Mouse (Mus musculus) embryonic facial prominence, embryonic 15.5 days (tissue): ENCODE measurements at regions not wholly inside any gene's neighbourhood (a gene's known extent, or its start where the extent isn't known, plus 50 kb on each side); places are given as distances from the start of the nearest gene placed in this dataset.

ENCODE experiments used
- ATAC-seq: fragments of 200-750 bp; cut with Nextera tagmentation; 2 replicates; pipeline ENCODE4 v1.8.0; 2017; ENCODE audit warnings: low read depth, moderate TSS enrichment; ENCODE audit not compliant: insufficient number of reproducible peaks, low FRiP score, low TSS enrichment
- H3K27ac ChIP-seq: fragments of 300-500 bp; sonication (generic); replicated peaks from 2 replicates; pipeline ENCODE4 v1.5.1; 2015; ENCODE audit warnings: mild to moderate bottlenecking, inconsistent platforms
- H3K27me3 ChIP-seq: fragments of 300-500 bp; sonication (generic); 2 replicates; pipeline ENCODE4 v1.6.1; 2015; ENCODE audit warnings: inconsistent platforms
- H3K36me3 ChIP-seq: fragments of 300-500 bp; sonication (generic); 2 replicates; pipeline ENCODE4 v1.6.1; 2015; ENCODE audit warnings: mild to moderate bottlenecking, inconsistent platforms
- H3K4me1 ChIP-seq: fragments of 300-500 bp; sonication (generic); 2 replicates; pipeline ENCODE4 v1.6.1; 2015; ENCODE audit warnings: inconsistent platforms
- H3K4me2 ChIP-seq: fragments of 300-500 bp; sonication (generic); replicated peaks from 2 replicates; pipeline ENCODE4 v1.6.1; 2015; ENCODE audit warnings: mild to moderate bottlenecking, inconsistent platforms
- H3K4me3 ChIP-seq: fragments of 300-500 bp; sonication (generic); replicated peaks from 2 replicates; pipeline ENCODE4 v1.5.1; 2015; ENCODE audit warnings: mild to moderate bottlenecking, inconsistent platforms
- H3K9ac ChIP-seq: fragments of 300-500 bp; sonication (generic); 2 replicates; pipeline ENCODE4 v1.6.1; 2015; ENCODE audit warnings: inconsistent platforms
- H3K9me3 ChIP-seq: fragments of 300-500 bp; sonication (generic); replicated peaks from 2 replicates; pipeline ENCODE4 v1.6.1; 2016; ENCODE audit warnings: inconsistent platforms
- WGBS: fragments of 180-500 bp; shearing (Covaris S2); methylation state at CpG from one replicate; pipeline ENCODE4 v1.1.7; 2015; 5-methylcytosine and 5-hydroxymethylcytosine counted together

GRCm38 (mm10) chr17:49252271-49252670, 175.9 kb upstream of the Mocs1 start:
- no peak for ATAC-seq
- 65% methylated on average over 3 of the region's 3 CpGs for WGBS
- Histone ChIP-seq H3K27me3 (no peaks in the 10 kb centered on the region), H3K4me2 (no peak overlapping the region), H3K9ac (no peak overlapping the region), H3K4me1 (peaks cover 4% of the 10 kb centered on the region; the same call in 1 of the 2 replicates), H3K9me3 (no peaks in the 10 kb centered on the region), H3K36me3 (no peaks in the 10 kb centered on the region), H3K27ac (no peak overlapping the region), H3K4me3 (no peak overlapping the region)

- no peak overlapping the region for H3K9ac ChIP-seq
- H3K4me1 ChIP-seq: no peaks in the 10 kb centered on the region
- H3K27me3 ChIP-seq: no peaks in the 10 kb centered on the region
- H3K27ac ChIP-seq: no peak overlapping the region
- no peaks in the 10 kb centered on the region for H3K36me3 ChIP-seq
- no peaks in the 10 kb centered on the region for H3K9me3 ChIP-seq
- no peak overlapping the region for H3K4me2 ChIP-seq
- no peak overlapping the region for H3K4me3 ChIP-seq
- no peak for ATAC-seq
Measured at GRCm38 (mm10) chr17:49258496-49258895, 169.7 kb upstream of the Mocs1 start.

GRCm38 (mm10) chr17:49262394-49262793, 165.8 kb upstream of the Mocs1 start:
- no peak overlapping the region for H3K4me2 ChIP-seq
- H3K9ac ChIP-seq: no peak overlapping the region
- no peak for ATAC-seq
- no peaks in the 10 kb centered on the region for H3K9me3 ChIP-seq
- H3K27me3 ChIP-seq: no peaks in the 10 kb centered on the region
- H3K27ac ChIP-seq: no peak overlapping the region
- WGBS: 58% methylated on average over 4 of the region's 4 CpGs
- no peak overlapping the region for H3K4me3 ChIP-seq
- H3K4me1 ChIP-seq: no peaks in the 10 kb centered on the region
- no peaks in the 10 kb centered on the region for H3K36me3 ChIP-seq

GRCm38 (mm10) chr17:49266343-49266742, 161.8 kb upstream of the Mocs1 start:
- no peak overlapping the region for H3K4me2 ChIP-seq
- H3K4me3 ChIP-seq: no peak overlapping the region
- no peak for ATAC-seq
- no peaks in the 10 kb centered on the region for H3K36me3 ChIP-seq
- H3K27me3 ChIP-seq: no peaks in the 10 kb centered on the region
- 86% methylated on average over 4 of the region's 4 CpGs for WGBS
- H3K9me3 ChIP-seq: no peaks in the 10 kb centered on the region
- H3K27ac ChIP-seq: no peak overlapping the region
- no peak overlapping the region for H3K9ac ChIP-seq
- H3K4me1 ChIP-seq: no peaks in the 10 kb centered on the region

GRCm38 (mm10) chr17:49269943-49270342, 158.2 kb upstream of the Mocs1 start:
- Histone ChIP-seq H3K27me3 (no peaks in the 10 kb centered on the region), H3K4me3 (no peak overlapping the region)
- ATAC-seq: no peak

GRCm38 (mm10) chr17:49272661-49273448, 155.3 kb upstream of the Mocs1 start:
- no peaks in the 10 kb centered on the region for H3K4me1 ChIP-seq
- no peak overlapping the region for H3K27ac ChIP-seq
- H3K4me2 ChIP-seq: no peak overlapping the region
- H3K36me3 ChIP-seq: no peaks in the 10 kb centered on the region
- no peak overlapping the region for H3K9ac ChIP-seq
- no peaks in the 10 kb centered on the region for H3K27me3 ChIP-seq
- no peak overlapping the region for H3K4me3 ChIP-seq
- WGBS: 57% methylated on average over 11 of the region's 11 CpGs
- H3K9me3 ChIP-seq: no peaks in the 10 kb centered on the region
- ATAC-seq: no peak

More at GRCm38 (mm10) chr17:49269943-49270342, 158.2 kb upstream of the Mocs1 start:
- H3K27ac ChIP-seq: no peak overlapping the region
- no peaks in the 10 kb centered on the region for H3K9me3 ChIP-seq
- no peak overlapping the region for H3K4me2 ChIP-seq
- H3K9ac ChIP-seq: no peak overlapping the region
- 67% methylated on average over 7 of the region's 7 CpGs for WGBS
- no peaks in the 10 kb centered on the region for H3K36me3 ChIP-seq
- H3K4me1 ChIP-seq: no peaks in the 10 kb centered on the region

GRCm38 (mm10) chr17:49274936-49275335, 153.2 kb upstream of the Mocs1 start:
- H3K36me3 ChIP-seq: no peaks in the 10 kb centered on the region
- ATAC-seq: no peak
- H3K27ac ChIP-seq: no peak overlapping the region
- H3K4me2 ChIP-seq: no peak overlapping the region
- no peaks in the 10 kb centered on the region for H3K4me1 ChIP-seq
- no peak overlapping the region for H3K9ac ChIP-seq
- 81% methylated on average over 3 of the region's 3 CpGs for WGBS
- H3K27me3 ChIP-seq: no peaks in the 10 kb centered on the region
- H3K9me3 ChIP-seq: no peaks in the 10 kb centered on the region
- H3K4me3 ChIP-seq: no peak overlapping the region

- ATAC-seq: no peak
- Histone ChIP-seq H3K9me3 (no peaks in the 10 kb centered on the region), H3K9ac (no peak overlapping the region), H3K4me3 (no peak overlapping the region), H3K27ac (no peak overlapping the region), H3K36me3 (no peaks in the 10 kb centered on the region), H3K4me2 (no peak overlapping the region), H3K27me3 (no peaks in the 10 kb centered on the region), H3K4me1 (no peaks in the 10 kb centered on the region)
- 50% methylated on average over 2 of the region's 2 CpGs for WGBS
Measured at GRCm38 (mm10) chr17:49275421-49275820, 152.7 kb upstream of the Mocs1 start.

- Histone ChIP-seq H3K27ac (no peak overlapping the region), H3K4me3 (no peak overlapping the region), H3K9ac (no peak overlapping the region), H3K36me3 (no peaks in the 10 kb centered on the region), H3K4me1 (no peaks in the 10 kb centered on the region), H3K27me3 (no peaks in the 10 kb centered on the region), H3K4me2 (no peak overlapping the region), H3K9me3 (no peaks in the 10 kb centered on the region)
- ATAC-seq: no peak
- 94% methylated on average over 2 of the region's 2 CpGs for WGBS
Measured at GRCm38 (mm10) chr17:49275916-49276315, 152.2 kb upstream of the Mocs1 start.

- Histone ChIP-seq H3K27ac (no peak overlapping the region), H3K9me3 (no peaks in the 10 kb centered on the region), H3K4me3 (no peak overlapping the region), H3K9ac (no peak overlapping the region), H3K4me2 (no peak overlapping the region), H3K4me1 (no peaks in the 10 kb centered on the region), H3K27me3 (no peaks in the 10 kb centered on the region), H3K36me3 (no peaks in the 10 kb centered on the region)
- no peak for ATAC-seq
- 69% methylated on average over 8 of the region's 8 CpGs for WGBS
Measured at GRCm38 (mm10) chr17:49278541-49278940, 149.6 kb upstream of the Mocs1 start.

GRCm38 (mm10) chr17:49278973-49279727, 149.0 kb upstream of the Mocs1 start:
- H3K27me3 ChIP-seq: no peaks in the 10 kb centered on the region
- no peaks in the 10 kb centered on the region for H3K4me1 ChIP-seq
- H3K4me2 ChIP-seq: no peak overlapping the region
- no peak for ATAC-seq
- H3K36me3 ChIP-seq: no peaks in the 10 kb centered on the region
- no peak overlapping the region for H3K27ac ChIP-seq
- H3K4me3 ChIP-seq: no peak overlapping the region
- H3K9ac ChIP-seq: no peak overlapping the region
- 66% methylated on average over 10 of the region's 10 CpGs for WGBS
- no peaks in the 10 kb centered on the region for H3K9me3 ChIP-seq
